Mouse (Mus musculus) cerebellum, postnatal 4 days (tissue): Measurements from ENCODE around the gene Fabp1.

ENCODE experiments used
- DNase-seq, 2 experiments: peaks; one replicate each; pipeline ENCODE4 v3.0.0; 2022; ENCODE audit warnings: low spot score in 2 of 2, mixed read lengths in 1 of 2

The Fabp1 gene

DNA sequence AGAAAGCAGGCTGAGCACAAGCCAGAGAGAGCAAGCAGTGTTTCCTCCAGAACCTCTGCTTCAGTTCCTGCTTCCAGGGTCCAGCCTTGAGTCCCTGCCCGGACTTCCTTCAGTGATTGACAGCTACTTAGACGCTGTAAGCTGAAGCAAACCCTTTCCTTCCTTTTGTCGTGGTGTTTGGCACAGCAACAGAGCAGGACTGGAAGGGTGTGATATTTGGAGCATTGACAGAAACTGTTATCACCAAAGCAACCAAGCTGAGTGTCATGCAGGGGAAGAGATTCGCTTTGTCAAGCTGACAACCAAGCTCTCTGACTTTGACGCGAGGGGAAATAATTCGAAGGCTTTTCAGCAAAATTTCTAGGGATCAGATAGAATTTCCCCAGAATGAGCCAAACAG lies 12.3 kb downstream of the Fabp1 start:
- DNase-seq, result no peak

DNA sequence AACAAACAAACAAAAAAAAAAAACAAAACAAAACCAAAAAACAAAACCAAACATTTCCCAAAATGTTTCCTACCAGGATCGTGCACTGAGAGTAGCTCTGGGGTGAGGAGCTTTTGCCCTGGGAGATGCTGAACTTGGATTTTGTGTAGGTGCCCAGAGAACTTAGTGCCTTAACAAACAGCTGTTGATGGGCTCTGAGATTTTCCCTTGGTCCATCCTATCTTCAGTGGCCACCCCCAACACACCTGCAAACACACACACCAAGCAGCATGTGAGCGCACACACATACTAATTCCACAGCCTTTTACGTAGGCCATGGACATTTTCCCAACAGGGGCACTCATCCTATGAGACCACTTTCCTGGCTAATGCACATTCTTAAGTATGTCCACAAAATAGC lies 12.8 kb downstream of the Fabp1 start:
- no peak for DNase-seq

DNA sequence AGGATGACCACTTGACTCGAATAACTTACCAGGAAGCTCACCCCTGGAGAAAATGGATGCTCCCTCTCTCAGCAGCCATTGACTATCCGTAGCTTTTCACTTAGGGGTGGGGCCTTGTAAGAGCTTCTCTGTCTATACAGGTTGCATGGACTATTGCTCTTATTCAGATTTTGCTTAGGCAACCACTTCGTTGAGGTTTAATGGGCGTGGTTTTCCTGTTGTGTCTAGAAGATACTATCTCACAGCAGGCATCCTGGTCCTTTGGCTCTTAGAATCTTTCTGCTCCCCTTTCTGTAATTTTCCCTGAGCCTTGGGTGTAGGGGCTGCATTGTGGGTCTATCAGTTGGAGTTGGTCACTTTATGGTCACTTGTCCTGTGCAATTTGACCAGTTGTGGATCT lies 21.9 kb downstream of the Fabp1 start:
- no peak for DNase-seq

- no peak for DNase-seq
Measured at GRCm38 (mm10) chr6:71224184-71224943, 24.7 kb downstream of the Fabp1 start.

DNA sequence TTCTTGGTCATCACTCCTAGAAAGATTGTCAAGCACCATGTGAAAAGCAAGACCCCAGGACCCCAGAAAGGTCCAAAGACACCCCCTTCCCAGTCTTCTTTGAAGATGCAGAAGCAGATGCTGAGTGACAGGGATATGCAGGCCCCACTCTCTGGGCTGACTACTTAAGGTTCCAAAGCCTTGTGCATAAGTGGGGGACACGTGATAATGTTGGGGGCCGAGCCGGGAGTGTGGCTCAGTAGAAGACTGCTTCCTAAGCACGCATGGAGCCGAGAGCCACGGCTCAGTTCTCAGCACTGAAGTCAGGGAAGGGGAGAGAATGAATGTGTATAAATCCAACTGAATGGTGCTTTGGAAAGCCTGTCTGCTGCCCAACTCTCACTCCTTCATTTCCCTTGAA lies 26.9 kb downstream of the Fabp1 start:
- DNase-seq, result no peak

DNA sequence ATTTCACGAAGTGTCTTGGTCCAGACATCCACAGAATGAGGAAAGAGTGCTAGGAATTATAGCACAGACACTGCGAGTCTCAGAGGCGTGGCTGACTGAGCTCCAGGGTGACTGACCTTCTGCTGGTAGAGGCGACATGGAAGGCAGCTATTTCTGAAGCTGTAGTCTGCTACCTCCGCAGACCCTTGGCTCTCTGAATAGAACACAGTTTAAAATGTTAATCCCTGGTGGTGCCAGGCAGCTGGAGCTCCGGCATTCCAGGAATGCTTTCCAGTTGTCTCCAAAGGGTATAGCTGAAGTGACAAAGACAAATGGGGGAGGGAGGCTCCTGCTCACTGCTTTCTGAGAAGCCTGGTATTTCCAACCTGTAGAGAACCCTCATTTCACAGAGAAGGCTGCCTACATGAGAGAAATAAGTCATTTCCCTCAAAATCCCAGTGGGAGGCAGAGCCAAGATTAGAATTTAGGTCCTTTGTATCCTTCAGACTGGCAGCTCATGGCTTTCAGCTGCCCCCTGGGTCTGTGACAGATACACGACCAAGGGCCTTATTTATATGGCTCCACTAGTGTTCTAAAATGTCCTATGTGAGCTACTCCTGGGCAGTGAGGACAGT lies 27.6 kb downstream of the Fabp1 start:
- no peak for DNase-seq

DNA sequence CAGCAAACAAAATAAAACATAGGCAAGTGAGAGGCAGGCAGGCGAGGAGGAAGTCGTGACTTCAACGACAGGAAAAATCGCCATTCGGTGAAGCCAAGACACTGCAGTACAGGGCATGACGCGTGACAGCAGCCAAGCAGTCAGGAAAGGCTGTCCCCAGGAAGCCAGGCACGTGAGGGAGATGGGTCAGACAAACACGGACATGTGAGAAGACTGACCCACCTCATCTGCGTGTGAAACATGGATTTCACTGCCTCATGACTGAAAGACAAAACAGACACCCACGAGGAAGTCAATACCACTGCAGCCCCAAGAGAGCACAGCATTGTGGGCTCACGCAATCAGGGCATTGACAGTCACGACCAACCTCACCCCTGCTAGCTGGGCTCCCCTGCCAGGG lies 35.5 kb downstream of the Fabp1 start:
- DNase-seq, result no peak

GRCm38 (mm10) chr6:71235944-71236343 lies 36.3 kb downstream of the Fabp1 start:
- DNase-seq, result no peak

DNA sequence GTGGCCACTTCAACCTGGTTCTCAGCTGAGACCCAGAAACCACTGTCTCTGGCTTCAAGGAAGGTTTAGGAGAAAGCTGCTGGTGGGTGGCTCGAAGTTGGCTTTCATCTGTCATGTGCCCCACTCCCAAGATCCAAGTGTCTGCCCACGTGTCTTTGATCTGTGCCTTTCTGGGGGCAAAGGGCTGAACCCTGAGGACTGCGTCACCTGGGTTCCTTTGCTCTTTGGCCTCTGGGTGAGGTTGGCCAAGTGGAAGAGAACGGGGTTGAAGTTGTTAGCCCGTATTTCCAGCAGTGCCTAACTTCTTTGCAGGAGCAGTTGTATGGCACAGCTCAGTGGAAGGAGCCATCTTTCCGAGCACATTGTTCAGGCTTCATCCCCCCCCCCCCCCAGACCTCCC lies 36.9 kb downstream of the Fabp1 start:
- DNase-seq, result no peak

DNA sequence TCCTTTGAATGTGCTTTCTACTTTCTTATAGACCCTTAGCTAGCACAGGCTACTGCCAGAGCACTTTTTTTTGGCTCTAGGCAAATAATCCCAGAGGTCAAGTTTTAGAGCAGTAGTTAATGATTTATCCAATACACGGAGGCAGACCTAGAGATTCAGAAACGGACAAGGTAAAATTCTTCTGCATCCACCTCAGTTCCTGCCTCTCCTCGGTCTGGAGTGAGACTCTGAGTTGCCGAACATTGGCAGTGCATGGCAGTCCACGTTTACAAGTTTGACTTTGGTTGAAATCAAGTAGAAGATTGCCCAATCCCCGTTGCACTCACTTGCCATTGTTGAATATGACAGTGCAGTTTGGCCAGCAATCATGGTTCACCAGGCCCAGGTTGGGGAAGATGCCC lies 37.4 kb downstream of the Fabp1 start:
- DNase-seq, result no peak

GRCm38 (mm10) chr6:71239069-71239750 lies 39.6 kb downstream of the Fabp1 start:
- peak in 1 of 2 experiments; percentile 26 for DNase-seq

- DNase-seq, result no peak
Measured at GRCm38 (mm10) chr6:71240831-71241230, 41.2 kb downstream of the Fabp1 start.

DNA sequence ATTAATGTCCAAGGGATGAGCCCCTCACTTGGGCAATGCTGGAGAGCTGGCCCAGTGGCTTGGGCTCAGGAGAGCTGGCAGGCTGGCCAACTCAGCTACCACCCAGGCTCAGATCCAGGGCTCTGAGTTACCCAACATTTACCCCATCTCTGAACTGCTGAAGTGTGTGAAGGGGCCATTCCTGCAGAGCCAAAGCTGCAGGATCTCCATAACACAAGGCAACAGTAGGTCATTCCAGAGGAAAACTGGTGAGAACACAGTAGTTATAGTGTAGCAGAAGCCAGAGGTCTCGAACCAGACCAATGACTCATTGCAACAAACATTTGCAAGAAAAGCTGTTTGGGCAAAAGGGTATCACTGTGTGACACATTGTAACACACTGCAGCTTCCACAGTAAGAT lies 43.2 kb downstream of the Fabp1 start:
- no peak for DNase-seq

GRCm38 (mm10) chr6:71243258-71243657 lies 43.6 kb downstream of the Fabp1 start:
- DNase-seq, result no peak

DNA sequence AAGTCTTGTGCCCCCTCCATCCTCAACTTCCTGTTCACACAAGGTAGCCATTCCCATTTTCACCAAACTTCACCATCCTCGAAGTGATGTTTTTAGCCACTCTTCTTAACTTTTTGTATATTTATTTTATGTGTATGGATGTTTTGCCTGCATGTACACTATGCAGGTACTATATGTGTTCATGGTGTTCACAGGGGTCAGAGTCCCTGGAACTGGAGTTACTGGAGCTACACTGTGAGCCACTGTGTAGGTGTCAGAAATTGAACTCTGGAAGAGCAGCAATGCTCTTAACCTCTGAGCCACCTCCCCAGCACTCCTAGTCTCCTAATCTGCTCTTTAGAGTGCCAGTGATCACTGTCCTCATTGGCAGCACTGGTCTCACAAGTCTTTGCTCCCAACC lies 48.8 kb downstream of the Fabp1 start:
- no peak for DNase-seq

GRCm38 (mm10) chr6:71249615-71250014 lies 50.0 kb downstream of the Fabp1 start:
- DNase-seq, result no peak

- no peak for DNase-seq
Measured at GRCm38 (mm10) chr6:71250951-71251350, 51.3 kb downstream of the Fabp1 start.

DNA sequence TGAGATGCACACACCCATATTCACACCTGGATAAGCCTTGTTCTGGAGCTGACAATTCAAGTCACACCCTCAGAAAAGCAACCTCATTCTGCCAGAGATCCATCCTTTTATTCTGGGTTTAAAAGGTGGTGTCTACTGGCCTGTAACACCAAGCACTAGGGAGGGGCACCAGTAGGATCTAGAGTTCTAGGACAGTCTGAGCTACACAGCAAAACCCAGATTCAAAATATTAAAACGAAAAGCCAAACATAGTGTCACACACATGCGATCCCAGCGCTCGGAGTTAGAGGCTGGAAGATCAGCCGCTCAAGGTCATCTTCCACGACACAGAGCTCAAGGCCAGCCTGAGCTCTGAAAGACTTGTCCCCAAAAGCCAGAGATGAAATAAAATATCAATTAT lies 54.8 kb downstream of the Fabp1 start:
- DNase-seq, result no peak
